Mouse (Mus musculus): Measurements from ENCODE around the gene Gm10282. TPM values are rescaled to one million over a fixed set of nuclear protein-coding genes. Genes with fewer than 3 reads are reported as not detected.

Gene Gm10282
- 39.4 and 41.0 TPM in 2 replicates for polyA plus RNA-seq (2015; fragmentation: Nextera tagmentation; extraction: Ambion mirVana)

GRCm38 (mm10) chr8:72305210-72305905 is at the start of gene Gm10282:
TSS of gene Gm10282 (minus strand) at chr8:72305260.
- H3K9me3 ChIP-seq (replicated peaks) = no peaks in the 10 kb centered on the region
- no peaks in the 10 kb centered on the region for H3K27me3 ChIP-seq
- H3K4me3 ChIP-seq = no peak within 1 kb of the TSS
- H3K9ac ChIP-seq = no peak within 1 kb of the TSS
- no peak for ATAC-seq
- no peak within 1 kb of the TSS for H3K4me2 ChIP-seq
- 78% methylated on average over 16 of the region's 16 CpGs for WGBS
- peaks cover 5% of the 10 kb centered on the region; the same call in 1 of the 2 replicates for H3K4me1 ChIP-seq
- H3K36me3 ChIP-seq (ENCODE audit: poor library complexity, severe bottlenecking) = no peaks in the 10 kb centered on the region
- H3K27ac ChIP-seq = no peak within 1 kb of the TSS

GRCm38 (mm10) chr8:72354272-72354671 is 49.2 kb upstream of the Gm10282 start:
- Histone ChIP-seq H3K27ac (no peak overlapping the region), H3K9ac (no peak overlapping the region), H3K4me1 (no peaks in the 10 kb centered on the region), H3K4me2 (no peak overlapping the region), H3K36me3 (ENCODE audit: poor library complexity, severe bottlenecking) (peaks cover 77% of the 10 kb centered on the region), H3K27me3 (no peaks in the 10 kb centered on the region), H3K4me3 (no peak overlapping the region), H3K9me3 (replicated peaks) (no peaks in the 10 kb centered on the region)
- ATAC-seq = no peak
- 89% methylated on average over 11 of the region's 11 CpGs for WGBS

- Histone ChIP-seq H3K4me2 (no peak overlapping the region), H3K36me3 (ENCODE audit: poor library complexity, severe bottlenecking) (peaks cover 74% of the 10 kb centered on the region), H3K9me3 (replicated peaks) (no peaks in the 10 kb centered on the region), H3K4me3 (no peak overlapping the region), H3K9ac (no peak overlapping the region), H3K4me1 (no peaks in the 10 kb centered on the region), H3K27ac (no peak overlapping the region), H3K27me3 (no peaks in the 10 kb centered on the region)
- WGBS = 89% methylated on average over 7 of the region's 7 CpGs
- no peak for ATAC-seq
Observed at GRCm38 (mm10) chr8:72353700-72354045, 48.6 kb upstream of the Gm10282 start.

- WGBS = 82% methylated on average over 8 of the region's 8 CpGs
Observed at GRCm38 (mm10) chr8:72352951-72353699, 48.1 kb upstream of the Gm10282 start.

GRCm38 (mm10) chr8:72351405-72352005 is 46.4 kb upstream of the Gm10282 start:
- ATAC-seq = no peak
- Histone ChIP-seq H3K4me3 (no peak overlapping the region), H3K4me2 (no peak overlapping the region), H3K27ac (no peak overlapping the region), H3K4me1 (no peaks in the 10 kb centered on the region), H3K9me3 (replicated peaks) (no peaks in the 10 kb centered on the region), H3K27me3 (no peaks in the 10 kb centered on the region), H3K36me3 (ENCODE audit: poor library complexity, severe bottlenecking) (peaks cover 73% of the 10 kb centered on the region), H3K9ac (no peak overlapping the region)
- 96% methylated on average over 7 of the region's 7 CpGs for WGBS

More at GRCm38 (mm10) chr8:72352951-72353699, 48.1 kb upstream of the Gm10282 start:
- H3K4me3 ChIP-seq = no peak overlapping the region
- no peak for ATAC-seq
- no peak overlapping the region for H3K9ac ChIP-seq
- H3K27me3 ChIP-seq = no peaks in the 10 kb centered on the region
- H3K27ac ChIP-seq = no peak overlapping the region
- peaks cover 74% of the 10 kb centered on the region for H3K36me3 ChIP-seq (ENCODE audit: poor library complexity, severe bottlenecking)
- H3K9me3 ChIP-seq (replicated peaks) = no peaks in the 10 kb centered on the region
- no peak overlapping the region for H3K4me2 ChIP-seq
- no peaks in the 10 kb centered on the region for H3K4me1 ChIP-seq

GRCm38 (mm10) chr8:72350727-72351126 is 45.7 kb upstream of the Gm10282 start:
- Histone ChIP-seq H3K4me2 (no peak overlapping the region), H3K27me3 (no peaks in the 10 kb centered on the region), H3K27ac (no peak overlapping the region), H3K9me3 (replicated peaks) (no peaks in the 10 kb centered on the region), H3K4me3 (no peak overlapping the region), H3K4me1 (no peaks in the 10 kb centered on the region), H3K36me3 (ENCODE audit: poor library complexity, severe bottlenecking) (peaks cover 70% of the 10 kb centered on the region), H3K9ac (no peak overlapping the region)
- no peak for ATAC-seq
- 96% methylated on average over 8 of the region's 8 CpGs for WGBS

GRCm38 (mm10) chr8:72349838-72350237 is 44.8 kb upstream of the Gm10282 start:
- H3K9me3 ChIP-seq (replicated peaks) = no peaks in the 10 kb centered on the region
- no peak for ATAC-seq
- no peaks in the 10 kb centered on the region for H3K27me3 ChIP-seq
- WGBS = 86% methylated on average over 9 of the region's 9 CpGs
- no peaks in the 10 kb centered on the region for H3K4me1 ChIP-seq
- H3K36me3 ChIP-seq (ENCODE audit: poor library complexity, severe bottlenecking) = peaks cover 71% of the 10 kb centered on the region
- H3K9ac ChIP-seq = no peak overlapping the region
- H3K4me3 ChIP-seq = no peak overlapping the region
- no peak overlapping the region for H3K4me2 ChIP-seq
- H3K27ac ChIP-seq = no peak overlapping the region

GRCm38 (mm10) chr8:72348956-72349355 is 43.9 kb upstream of the Gm10282 start:
- Histone ChIP-seq H3K36me3 (ENCODE audit: poor library complexity, severe bottlenecking) (peaks cover 69% of the 10 kb centered on the region), H3K27ac (no peak overlapping the region)
- 80% methylated on average over 1 of the region's 1 CpGs for WGBS

GRCm38 (mm10) chr8:72348114-72348513 is 43.1 kb upstream of the Gm10282 start:
- Histone ChIP-seq H3K27me3 (no peaks in the 10 kb centered on the region), H3K27ac (no peak overlapping the region), H3K4me1 (no peaks in the 10 kb centered on the region), H3K9me3 (replicated peaks) (no peaks in the 10 kb centered on the region), H3K4me3 (no peak overlapping the region), H3K9ac (no peak overlapping the region), H3K36me3 (ENCODE audit: poor library complexity, severe bottlenecking) (peaks cover 67% of the 10 kb centered on the region), H3K4me2 (no peak overlapping the region)
- WGBS = 95% methylated on average over 2 of the region's 2 CpGs
- no peak for ATAC-seq

More at GRCm38 (mm10) chr8:72348956-72349355, 43.9 kb upstream of the Gm10282 start:
- ATAC-seq = no peak
- H3K27me3 ChIP-seq = no peaks in the 10 kb centered on the region
- H3K9ac ChIP-seq = no peak overlapping the region
- no peak overlapping the region for H3K4me2 ChIP-seq
- H3K4me3 ChIP-seq = no peak overlapping the region
- H3K4me1 ChIP-seq = no peaks in the 10 kb centered on the region
- H3K9me3 ChIP-seq (replicated peaks) = no peaks in the 10 kb centered on the region

- H3K4me1 ChIP-seq = no peaks in the 10 kb centered on the region
- no peak for ATAC-seq
- no peaks in the 10 kb centered on the region for H3K27me3 ChIP-seq
- H3K36me3 ChIP-seq (ENCODE audit: poor library complexity, severe bottlenecking) = peaks cover 67% of the 10 kb centered on the region
- WGBS = 78% methylated on average over 1 of the region's 1 CpGs
- no peak overlapping the region for H3K9ac ChIP-seq
- H3K27ac ChIP-seq = no peak overlapping the region
- H3K4me3 ChIP-seq = no peak overlapping the region
- H3K4me2 ChIP-seq = no peak overlapping the region
- no peaks in the 10 kb centered on the region for H3K9me3 ChIP-seq (replicated peaks)
Observed at GRCm38 (mm10) chr8:72347553-72347952, 42.5 kb upstream of the Gm10282 start.

- WGBS = 85% methylated on average over 4 of the region's 4 CpGs
- Histone ChIP-seq H3K27ac (0 out of 2 replicates have a peak overlapping the region, but pooled peaks have one; percentile 25), H3K36me3 (ENCODE audit: poor library complexity, severe bottlenecking) (peaks cover 91% of the 10 kb centered on the region), H3K9me3 (replicated peaks) (no peaks in the 10 kb centered on the region), H3K27me3 (no peaks in the 10 kb centered on the region), H3K4me2 (no peak overlapping the region), H3K4me1 (no peaks in the 10 kb centered on the region), H3K4me3 (no peak overlapping the region), H3K9ac (no peak overlapping the region)
- ATAC-seq = no peak
Observed at GRCm38 (mm10) chr8:72343725-72344124, 38.7 kb upstream of the Gm10282 start.

- H3K27ac ChIP-seq = no peak overlapping the region
- H3K4me2 ChIP-seq = no peak overlapping the region
- no peaks in the 10 kb centered on the region for H3K27me3 ChIP-seq
- no peak overlapping the region for H3K4me3 ChIP-seq
- H3K4me1 ChIP-seq = no peaks in the 10 kb centered on the region
- H3K9me3 ChIP-seq (replicated peaks) = no peaks in the 10 kb centered on the region
- no peak overlapping the region for H3K9ac ChIP-seq
- H3K36me3 ChIP-seq (ENCODE audit: poor library complexity, severe bottlenecking) = peaks cover 91% of the 10 kb centered on the region
- no peak for ATAC-seq
- 88% methylated on average over 5 of the region's 5 CpGs for WGBS
Observed at GRCm38 (mm10) chr8:72342556-72343300, 37.7 kb upstream of the Gm10282 start.

Data from forebrain, embryonic 13.5 days (tissue).